In genomic region chr5:81364198-81364643, GRCm38 (mm10) we compare ENCODE assay signal across 14 mouse cellular contexts.
DNase-seq lines count a peak whose midpoint lies in the region; ATAC-seq lines count a peak whose summit lies in the region.
"Had no signal": no experiment of that assay in that cellular context is flagged by ENCODE, and none has a peak within 500 bp of the region (broad histone marks: within the 10 kb centered on the region; RNA-seq: fewer than 3 reads in every experiment).

No protein-coding gene starts in this region.

- no peak overlapping the region for H3K9ac ChIP-seq in lung, embryonic 15.5 days
- H3K9ac ChIP-seq: heart, embryonic 12.5 days; hindbrain, embryonic 13.5 days; limb, embryonic 13.5 days; midbrain, embryonic 15.5 days had no signal

- H3K9me3 ChIP-seq in lung, embryonic 15.5 days = no peaks in the 10 kb centered on the region
- H3K9me3 ChIP-seq: heart, embryonic 12.5 days; hindbrain, embryonic 13.5 days; limb, embryonic 13.5 days; midbrain, embryonic 15.5 days had no signal

- no peaks in the 10 kb centered on the region for H3K4me1 ChIP-seq in lung, embryonic 15.5 days
- H3K4me1 ChIP-seq: heart, embryonic 12.5 days; limb, embryonic 13.5 days had no signal

- H3K4me3 ChIP-seq in lung, embryonic 15.5 days = no peak overlapping the region
- H3K4me3 ChIP-seq: heart, embryonic 12.5 days; hindbrain, embryonic 13.5 days; limb, embryonic 13.5 days; midbrain, embryonic 15.5 days had no signal

- ATAC-seq in lung, embryonic 15.5 days (ENCODE audit: borderline replicate concordance, extremely low read depth, low FRiP score, low TSS enrichment) = peak; percentile 77; the same call in 1 of the 2 replicates
- ATAC-seq: CD4-positive, CD25-positive, alpha-beta regulatory T cell, adult 4 months; midbrain, embryonic 15.5 days had no signal

- no peaks in the 10 kb centered on the region for H3K36me3 ChIP-seq in lung, embryonic 15.5 days
- H3K36me3 ChIP-seq: heart, embryonic 12.5 days; hindbrain, embryonic 13.5 days; limb, embryonic 13.5 days; midbrain, embryonic 15.5 days had no signal

- 49% methylated on average over 8 of the region's 8 CpGs for WGBS in lung, embryonic 15.5 days

- DNase-seq in heart, adult 11 months = peak; percentile 84
- DNase-seq in heart, adult 18-20 months = no peak
- DNase-seq in 3134 (ENCODE audit: extremely low read depth, insufficient read length, low spot score) = peak; percentile 85
- DNase-seq in adrenal gland, adult 8-10 months = peak; percentile 25
- no peak for DNase-seq in gastrocnemius, postnatal 4 days (ENCODE audit: low spot score in 2 of 2)
- no peak for DNase-seq in cerebellum, adult 8-10 months
- DNase-seq: cerebellum, adult 11-12 months; kidney, adult 2 months had no signal

- H3K27ac ChIP-seq in lung, embryonic 15.5 days = no peak overlapping the region
- H3K27ac ChIP-seq: hindbrain, embryonic 13.5 days; limb, embryonic 13.5 days; midbrain, embryonic 15.5 days had no signal

- no peak overlapping the region for H3K4me2 ChIP-seq in lung, embryonic 15.5 days
- H3K4me2 ChIP-seq: heart, embryonic 12.5 days; hindbrain, embryonic 13.5 days; limb, embryonic 13.5 days; midbrain, embryonic 15.5 days had no signal

- H3K27me3 ChIP-seq in lung, embryonic 15.5 days = no peaks in the 10 kb centered on the region
- H3K27me3 ChIP-seq: heart, embryonic 12.5 days; hindbrain, embryonic 13.5 days; limb, embryonic 13.5 days; midbrain, embryonic 15.5 days had no signal

Comparison
In these comparisons a context has a peak if more than half of its experiments do, and no peak if none do; other contexts are left out.
1. DNase-seq: peak in heart, adult 11 months (single experiment), 3134 (single experiment) and adrenal gland, adult 8-10 months (single experiment); none in heart, adult 18-20 months (0 of 2), gastrocnemius, postnatal 4 days (0 of 2) and cerebellum, adult 8-10 months (single experiment).